Mouse (Mus musculus) lung, postnatal 0 days (tissue): ENCODE data around the gene Pkp2.

Experiments
- CTCF ChIP-seq: IDR thresholded peaks from 2 replicates; pipeline ENCODE4 v1.5.1; 2016; ENCODE audit warnings: antibody characterized with exemption, mild to moderate bottlenecking
- EP300 ChIP-seq: IDR thresholded peaks from 2 replicates; pipeline ENCODE4 v1.6.1; 2016; ENCODE audit warnings: antibody characterized with exemption, mild to moderate bottlenecking, control low read depth

DNA sequence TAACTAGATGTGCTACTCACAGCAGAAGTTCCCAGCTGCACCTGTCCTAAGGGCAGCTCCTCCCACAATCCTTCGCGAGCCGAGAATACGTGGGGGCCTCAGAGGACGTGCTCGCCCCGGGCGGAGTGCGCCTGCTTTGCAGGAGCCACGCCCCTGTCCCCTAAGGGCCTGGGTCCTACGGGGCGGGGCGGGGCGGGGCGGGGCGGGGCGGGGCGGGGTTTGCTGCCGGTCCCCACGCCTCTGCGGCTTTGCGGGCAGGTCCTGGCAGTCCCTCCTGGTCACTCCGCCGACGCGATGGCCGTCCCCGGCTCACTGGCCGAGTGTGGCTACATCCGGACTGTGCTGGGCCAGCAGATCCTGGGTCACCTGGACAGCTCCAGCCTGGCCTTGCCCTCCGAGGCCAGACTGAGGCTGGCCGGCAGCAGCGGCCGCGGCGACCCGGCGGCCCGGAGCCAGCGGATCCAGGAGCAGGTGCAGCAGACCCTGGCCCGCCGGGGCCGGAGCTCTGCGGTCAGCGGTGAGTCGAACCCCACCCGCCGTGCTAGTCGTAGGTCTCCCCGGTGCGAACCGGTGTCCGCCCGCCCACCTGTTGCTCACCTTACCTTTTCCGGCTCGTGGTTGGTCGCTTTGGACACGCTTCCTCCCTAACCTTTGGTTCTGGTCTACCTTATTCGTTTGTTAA, at the start of gene Pkp2:
- TF ChIP-seq CTCF, result no peak
- TF ChIP-seq EP300, result no peak
